Mouse (Mus musculus): ENCODE measurements around the gene Rerg. TPM values are rescaled to one million over a fixed set of nuclear protein-coding genes. Genes with fewer than 3 reads are reported as not detected.

Gene Rerg
- polyA plus RNA-seq, 1 experiment from 2014 or later: 4.6 TPM

GRCm38 (mm10) chr6:137024541-137024940 is 145.8 kb downstream of the Rerg start:
- no peak overlapping the region for H3K4me3 ChIP-seq (ENCODE audit: low read depth, low read length)
- H3K4me1 ChIP-seq (ENCODE audit: control insufficient read depth, insufficient read depth, low read length): no peaks in the 10 kb centered on the region
- no peaks in the 10 kb centered on the region for H3K36me3 ChIP-seq (ENCODE audit: control insufficient read depth, insufficient read depth, low read length)
- no peak overlapping the region for H3K4me2 ChIP-seq
- no peaks in the 10 kb centered on the region; the same call in 1 of the 2 replicates for H3K27me3 ChIP-seq (ENCODE audit: control insufficient read depth, insufficient read depth, low read length)
- 79% methylated on average over 2 of the region's 2 CpGs for WGBS (ENCODE audit: insufficient replicate concordance)
- no peak overlapping the region for H3K9ac ChIP-seq (ENCODE audit: low read depth, low read length)
- H3K27ac ChIP-seq (ENCODE audit: low read depth, low read length): no peak overlapping the region
- ATAC-seq (replicated peaks; ENCODE audit: insufficient number of reproducible peaks, low FRiP score, low TSS enrichment): no peak
- H3K9me3 ChIP-seq (replicated peaks; ENCODE audit: control insufficient read depth, low read length): no peaks in the 10 kb centered on the region

GRCm38 (mm10) chr6:137017216-137017973 is 152.9 kb downstream of the Rerg start:
- Histone ChIP-seq H3K9me3 (replicated peaks; ENCODE audit: control insufficient read depth, low read length) (no peaks in the 10 kb centered on the region), H3K27me3 (ENCODE audit: control insufficient read depth, insufficient read depth, low read length) (no peaks in the 10 kb centered on the region; the same call in 1 of the 2 replicates), H3K4me3 (ENCODE audit: low read depth, low read length) (no peak overlapping the region), H3K9ac (ENCODE audit: low read depth, low read length) (no peak overlapping the region), H3K4me2 (no peak overlapping the region), H3K27ac (ENCODE audit: low read depth, low read length) (no peak overlapping the region), H3K4me1 (ENCODE audit: control insufficient read depth, insufficient read depth, low read length) (no peaks in the 10 kb centered on the region), H3K36me3 (ENCODE audit: control insufficient read depth, insufficient read depth, low read length) (no peaks in the 10 kb centered on the region)
- 80% methylated on average over 7 of the region's 7 CpGs for WGBS (ENCODE audit: insufficient replicate concordance)
- no peak for ATAC-seq (replicated peaks; ENCODE audit: insufficient number of reproducible peaks, low FRiP score, low TSS enrichment)

GRCm38 (mm10) chr6:137014346-137014745 is 156.0 kb downstream of the Rerg start:
- H3K36me3 ChIP-seq (ENCODE audit: control insufficient read depth, insufficient read depth, low read length): no peaks in the 10 kb centered on the region
- no peaks in the 10 kb centered on the region for H3K9me3 ChIP-seq (replicated peaks; ENCODE audit: control insufficient read depth, low read length)
- H3K27me3 ChIP-seq (ENCODE audit: control insufficient read depth, insufficient read depth, low read length): no peaks in the 10 kb centered on the region
- H3K4me1 ChIP-seq (ENCODE audit: control insufficient read depth, insufficient read depth, low read length): no peaks in the 10 kb centered on the region
- WGBS (ENCODE audit: insufficient replicate concordance): 75% methylated on average over 6 of the region's 6 CpGs
- H3K27ac ChIP-seq (ENCODE audit: low read depth, low read length): no peak overlapping the region
- H3K4me3 ChIP-seq (ENCODE audit: low read depth, low read length): no peak overlapping the region
- no peak overlapping the region for H3K9ac ChIP-seq (ENCODE audit: low read depth, low read length)
- ATAC-seq (replicated peaks; ENCODE audit: insufficient number of reproducible peaks, low FRiP score, low TSS enrichment): no peak
- no peak overlapping the region for H3K4me2 ChIP-seq

GRCm38 (mm10) chr6:137011187-137011586 is 159.1 kb downstream of the Rerg start:
- no peaks in the 10 kb centered on the region for H3K9me3 ChIP-seq (replicated peaks; ENCODE audit: control insufficient read depth, low read length)
- WGBS (ENCODE audit: insufficient replicate concordance): 72% methylated on average over 5 of the region's 5 CpGs

More at GRCm38 (mm10) chr6:137011187-137011586, 159.1 kb downstream of the Rerg start:
- Histone ChIP-seq H3K27me3 (ENCODE audit: control insufficient read depth, insufficient read depth, low read length) (no peaks in the 10 kb centered on the region), H3K9ac (ENCODE audit: low read depth, low read length) (no peak overlapping the region), H3K27ac (ENCODE audit: low read depth, low read length) (no peak overlapping the region), H3K4me1 (ENCODE audit: control insufficient read depth, insufficient read depth, low read length) (no peaks in the 10 kb centered on the region), H3K36me3 (ENCODE audit: control insufficient read depth, insufficient read depth, low read length) (no peaks in the 10 kb centered on the region), H3K4me2 (no peak overlapping the region), H3K4me3 (ENCODE audit: low read depth, low read length) (no peak overlapping the region)
- no peak for ATAC-seq (replicated peaks; ENCODE audit: insufficient number of reproducible peaks, low FRiP score, low TSS enrichment)

Other genes with a start within 250 kb of the Rerg start
- gene Erp27, start 248.3 kb downstream of the Rerg start, polyA plus RNA-seq (2014; fragmentation: Nextera tagmentation; extraction: Ambion mirVana): 1.3 and 1.5 TPM in 2 replicates
- 0.43 TPM in 1 of 2 replicates, not detected in the other for gene Pde6h, start 246.7 kb downstream of the Rerg start, polyA plus RNA-seq (2014; fragmentation: Nextera tagmentation; extraction: Ambion mirVana)
- gene Arhgdib, start 228.6 kb downstream of the Rerg start, polyA plus RNA-seq (2014; fragmentation: Nextera tagmentation; extraction: Ambion mirVana): 115 and 128 TPM in 2 replicates
- gene Ptpro, start 81.8 kb upstream of the Rerg start, polyA plus RNA-seq (2014; fragmentation: Nextera tagmentation; extraction: Ambion mirVana): 1.1 and 1.5 TPM in 2 replicates

Data from heart, embryonic 11.5 days (tissue).